8 mouse cellular contexts compared by ENCODE assay signal in genomic region chr2:59522079-59522684, GRCm38 (mm10). TPM values are rescaled to one million over a fixed set of nuclear protein-coding genes. Genes with fewer than 3 reads are reported as not detected.
DNase-seq lines count a peak whose midpoint lies in the region; ATAC-seq and TF ChIP-seq lines count a peak whose summit lies in the region.

No protein-coding gene starts in this region.

- H3K9ac ChIP-seq in lung, postnatal 0 days (replicated peaks; ENCODE audit: low read depth), result 0 out of 2 replicates have a peak overlapping the region, but pooled peaks have one; percentile 13

- TF ChIP-seq CTCF in G1E (IDR thresholded peaks at IDR 0.05; ENCODE audit: low read depth, low read length), result 0 out of 2 replicates have a peak, but pooled peaks have one; percentile 35
- TF ChIP-seq CTCF in lung, postnatal 0 days (IDR thresholded peaks at IDR 0.05), result peak; percentile 92

- H3K9me3 ChIP-seq in G1E (replicated peaks), result peaks cover 3% of the 10 kb centered on the region
- no peaks in the 10 kb centered on the region for H3K9me3 ChIP-seq in hindbrain, embryonic 10.5 days
- H3K9me3 ChIP-seq in lung, postnatal 0 days (ENCODE audit: low read length), result no peaks in the 10 kb centered on the region

- no peak for ATAC-seq in G1E (ENCODE audit: extremely low read depth, insufficient number of reproducible peaks, low FRiP score, poor library complexity, severe bottlenecking)
- peak; percentile 79 for ATAC-seq in lung, postnatal 0 days

- peaks cover 5% of the 10 kb centered on the region; the same call in 1 of the 2 replicates for H3K27me3 ChIP-seq in G1E (ENCODE audit: insufficient read depth, low read length)
- H3K27me3 ChIP-seq in hindbrain, embryonic 10.5 days (ENCODE audit: insufficient read depth, poor library complexity, severe bottlenecking), result no peaks in the 10 kb centered on the region
- H3K27me3 ChIP-seq in lung, postnatal 0 days (replicated peaks; ENCODE audit: insufficient read depth, low read length), result no peaks in the 10 kb centered on the region

- no peaks in the 10 kb centered on the region for H3K36me3 ChIP-seq in G1E (replicated peaks)
- H3K36me3 ChIP-seq in hindbrain, embryonic 10.5 days, result no peaks in the 10 kb centered on the region
- H3K36me3 ChIP-seq in lung, postnatal 0 days (ENCODE audit: insufficient read depth, low read length), result no peaks in the 10 kb centered on the region

- 13% methylated on average over 19 of the region's 19 CpGs for WGBS in hindbrain, embryonic 10.5 days
- 6% methylated on average over 19 of the region's 19 CpGs for WGBS in lung, postnatal 0 days

- no peak overlapping the region for H3K4me3 ChIP-seq in G1E (ENCODE audit: low read depth, low read length)
- peak overlapping the region; percentile 34 for H3K4me3 ChIP-seq in hindbrain, embryonic 10.5 days
- H3K4me3 ChIP-seq in lung, postnatal 0 days (ENCODE audit: low read depth, low read length), result peak overlapping the region; percentile 14

- peak overlapping the region; percentile 49 for H3K4me2 ChIP-seq in lung, postnatal 0 days (replicated peaks; ENCODE audit: low read depth, low read length)

- no peaks in the 10 kb centered on the region for H3K4me1 ChIP-seq in G1E (ENCODE audit: insufficient read depth, low read depth, low read length)
- peaks cover 13% of the 10 kb centered on the region; the same call in 1 of the 2 replicates for H3K4me1 ChIP-seq in hindbrain, embryonic 10.5 days (replicated peaks)
- no peaks in the 10 kb centered on the region for H3K4me1 ChIP-seq in lung, postnatal 0 days (ENCODE audit: insufficient read depth, low read depth, low read length)

- peak; percentile 11 for DNase-seq in G1E (ENCODE audit: low spot score)
- DNase-seq in cerebellum, adult 11-12 months, result peak; percentile 71
- DNase-seq in forelimb bud, embryonic 11.5 days (ENCODE audit: low read depth, low spot score), result peak; percentile 88
- peak; percentile 85 for DNase-seq in hindbrain, embryonic 10.5 days (ENCODE audit: low spot score)
- peak; percentile 68 for DNase-seq in layer of hippocampus, adult 9-11 months
- peak; percentile 87 for DNase-seq in lung, postnatal 0 days (ENCODE audit: low spot score)
- peak; percentile 72 for DNase-seq in ovary, postnatal 14 days (ENCODE audit: low spot score)
- peak; percentile 46 to 82 for DNase-seq in thymus, postnatal 10 days (ENCODE audit: low spot score in 2 of 2)

- no peak for TF ChIP-seq EP300 in lung, postnatal 0 days (IDR thresholded peaks at IDR 0.05)

- H3K27ac ChIP-seq in hindbrain, embryonic 10.5 days, result peak overlapping the region; percentile 19
- peak overlapping the region; percentile 33 for H3K27ac ChIP-seq in lung, postnatal 0 days (ENCODE audit: low read length)

RNA-seq across cellular contexts. Expression of gene Dapl1, which starts 37.7 kb away (rescaled TPM):
- not detected in 2 replicates for total RNA-seq in G1E (2014; fragmentation: Nextera tagmentation)
- not detected in 2 replicates for total RNA-seq in G1E (2017)
- not detected in 2 replicates for polyA plus RNA-seq in G1E (2012)
- polyA plus RNA-seq in hindbrain, embryonic 10.5 days (2016; fragmentation: Nextera tagmentation; extraction: Ambion mirVana), result 1.4 and 1.6 TPM in 2 replicates
- 1.8 and 2.3 TPM in 2 replicates for polyA plus RNA-seq in lung, postnatal 0 days (2015; fragmentation: Nextera tagmentation; extraction: Ambion mirVana)

Comparison
In these comparisons a context has a peak if more than half of its experiments do, and no peak if none do; other contexts are left out.
1. DNase-seq: peak in every context shown above with its lines; median percentile 88 in forelimb bud, embryonic 11.5 days; 87 in lung, postnatal 0 days; 85 in hindbrain, embryonic 10.5 days; 72 in ovary, postnatal 14 days; 71 in cerebellum, adult 11-12 months; 68 in layer of hippocampus, adult 9-11 months; 64 in thymus, postnatal 10 days; 11 in G1E.